Mouse (Mus musculus) common myeloid progenitor, adult 5-6 weeks (primary cell): Measurements from ENCODE around the gene Gm29427. TPM values are rescaled to one million over a fixed set of nuclear protein-coding genes. Genes with fewer than 3 reads are reported as not detected.
"Not testable (repeated sequence)": the region's sequence is repeated elsewhere in the genome, so short reads cannot be mapped to it uniquely, and the experiment has no call there.

Source experiments
- ATAC-seq: replicated peaks from 2 replicates; pipeline ENCODE4 v1.8.0; 2016; ENCODE audit warnings: low read depth, mild to moderate bottlenecking, moderate TSS enrichment, inconsistent platforms; ENCODE audit not compliant: poor library complexity, severe bottlenecking
- total RNA-seq: library from RNA; stranded (forward); fragments of 200-1000, 187-1606 nt; gene quantifications from 2 replicates; pipeline ENCODE4 v1.2.3, GENCODE M21; 2017

Gene Gm29427
- total RNA-seq, 1 experiment from 2014 or later = not detected

DNA sequence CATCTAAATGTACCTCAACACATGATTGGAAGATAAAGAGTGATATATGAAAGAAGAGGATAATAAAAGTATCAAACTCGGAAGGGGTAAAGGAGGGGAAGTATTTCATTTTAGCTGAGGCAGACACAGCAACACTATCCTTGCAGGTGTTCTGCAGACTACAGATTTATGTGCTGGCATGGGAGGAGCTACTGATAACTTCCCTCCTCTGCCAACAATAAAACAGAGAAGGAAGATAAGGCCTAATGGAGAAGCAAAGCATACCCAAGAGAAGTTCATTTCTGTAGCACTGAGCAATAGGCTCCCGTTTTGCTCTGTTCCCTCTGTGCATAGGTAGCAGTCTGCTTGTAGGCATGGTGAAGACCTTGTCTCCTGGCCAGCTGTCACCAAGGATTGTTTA is 34.5 kb downstream of the Gm29427 start:
- ATAC-seq = no peak

- ATAC-seq = no peak
Measured at GRCm38 (mm10) chr1:130678551-130678950, 37.0 kb downstream of the Gm29427 start.

GRCm38 (mm10) chr1:130663576-130663975 is 52.0 kb downstream of the Gm29427 start:
- not testable (repeated sequence) for ATAC-seq

DNA sequence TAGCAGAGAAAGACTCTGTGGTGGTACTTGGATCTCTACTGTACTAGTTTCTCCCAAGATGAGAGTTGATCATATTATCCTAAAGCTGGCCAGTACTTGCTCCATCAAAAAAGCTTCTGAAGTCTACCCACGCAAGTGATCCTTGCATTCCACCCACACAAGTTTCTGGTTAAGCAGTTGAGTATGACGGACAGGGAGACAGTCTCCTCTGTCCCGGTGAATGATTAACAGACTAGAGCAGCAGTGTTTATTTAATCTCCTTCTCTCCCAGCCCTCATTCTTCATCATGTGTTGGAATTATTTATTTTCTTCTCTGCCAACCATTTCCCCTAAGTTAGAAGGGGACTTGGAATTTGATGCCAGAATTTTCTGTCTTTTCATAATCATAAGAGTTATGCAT is 54.1 kb downstream of the Gm29427 start, which contains the start of gene C4bp:
Gene C4bp, minus strand, starts transcription at position 179 of the 400 bp plus-strand sequence.
- ATAC-seq = no peak

GRCm38 (mm10) chr1:130659641-130660040 is 56.0 kb downstream of the Gm29427 start:
- ATAC-seq = not testable (repeated sequence)

DNA sequence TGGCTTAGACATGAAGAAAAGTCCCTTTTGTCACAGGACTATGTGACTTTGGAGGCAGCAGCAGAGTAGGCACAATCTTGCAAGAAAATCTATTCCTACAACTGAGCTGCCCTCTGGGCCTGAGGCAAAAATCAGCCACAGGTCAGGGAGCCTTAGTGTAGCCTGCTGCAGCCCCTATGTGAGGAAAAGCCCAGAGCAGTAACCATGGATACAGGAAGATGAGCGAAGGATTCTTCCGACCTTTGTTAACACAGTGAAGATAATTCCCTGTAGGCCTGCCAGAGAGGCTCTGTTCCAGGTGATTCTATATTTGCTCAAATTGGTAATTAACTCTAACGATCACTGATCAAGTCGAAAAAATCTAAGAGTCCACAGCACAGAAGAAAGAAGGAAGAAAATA is 71.5 kb downstream of the Gm29427 start:
- no peak for ATAC-seq

- no peak for ATAC-seq
Measured at GRCm38 (mm10) chr1:130640967-130641366, 74.6 kb downstream of the Gm29427 start.

GRCm38 (mm10) chr1:130633761-130634410 is 81.7 kb downstream of the Gm29427 start:
- peak; percentile 97 for ATAC-seq

DNA sequence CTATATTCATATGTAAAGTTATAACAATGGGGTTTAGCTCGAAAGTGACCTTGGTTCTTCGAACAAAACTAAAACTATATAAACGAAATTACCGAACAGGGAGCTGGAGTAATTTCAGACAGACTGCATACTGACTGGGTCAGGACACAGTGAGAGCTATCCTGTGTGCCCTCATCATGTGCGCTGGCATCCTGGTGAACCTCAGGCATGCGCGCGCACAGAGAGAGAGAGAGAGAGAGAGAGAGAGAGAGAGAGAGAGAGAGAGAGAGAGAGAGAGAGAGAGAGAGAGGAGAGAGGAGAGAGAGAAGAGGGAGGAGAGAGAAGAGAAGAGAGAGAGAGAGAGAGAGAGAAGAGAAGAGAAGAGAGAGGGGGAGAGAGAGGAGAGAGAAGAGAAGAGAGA is 82.3 kb downstream of the Gm29427 start:
- ATAC-seq = no peak

DNA sequence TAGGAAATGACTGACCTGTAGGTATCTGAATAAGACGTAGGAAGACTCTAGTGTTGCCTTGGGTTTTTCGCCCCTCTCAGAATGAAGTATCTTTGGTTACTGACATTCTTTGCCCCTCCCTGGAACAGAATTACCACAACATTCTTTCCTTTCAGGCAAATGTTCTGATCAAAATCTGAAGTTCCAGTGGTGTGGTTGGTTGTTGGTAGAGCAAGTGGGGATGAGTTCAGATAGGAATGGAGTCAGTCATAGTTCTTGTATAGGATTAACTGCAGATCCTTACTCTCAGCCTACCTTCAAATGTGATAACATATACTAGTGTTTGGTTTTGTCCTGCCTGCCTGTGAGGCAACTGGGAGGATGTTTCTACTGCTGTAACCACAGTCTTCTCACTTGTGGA is 86.1 kb downstream of the Gm29427 start, which contains the start of gene Zp3r:
Gene Zp3r, minus strand, starts transcription at position 101 of the 400 bp plus-strand sequence.
- ATAC-seq = no peak

Other genes with a start within 250 kb of the Gm29427 start
- not detected in 2 replicates for gene Zp3r, start 86.2 kb downstream of the Gm29427 start, total RNA-seq
- not detected in 2 replicates for gene C4bp, start 54.2 kb downstream of the Gm29427 start, total RNA-seq
- gene Yod1, start 1.5 kb upstream of the Gm29427 start, total RNA-seq = 10.3 and 10.7 TPM in 2 replicates
- gene Pfkfb2, start 13.5 kb upstream of the Gm29427 start, total RNA-seq = 19.4 and 22.3 TPM in 2 replicates
- 0.37 and 0.44 TPM in 2 replicates for gene AA986860, start 16.2 kb upstream of the Gm29427 start, total RNA-seq
- not detected in 2 replicates for gene Fcamr, start 85.1 kb upstream of the Gm29427 start, total RNA-seq
- gene Pigr, start 110.9 kb upstream of the Gm29427 start, total RNA-seq = not detected in 2 replicates
- not detected in 2 replicates for gene Fcmr, start 149.9 kb upstream of the Gm29427 start, total RNA-seq
- gene Il24, start 171.7 kb upstream of the Gm29427 start, total RNA-seq = not detected in 2 replicates
- not detected in 2 replicates for gene Il20, start 195.7 kb upstream of the Gm29427 start, total RNA-seq
- not detected in 2 replicates for gene Il19, start 224.3 kb upstream of the Gm29427 start, total RNA-seq